Mouse (Mus musculus) embryonic facial prominence, embryonic 11.5 days (tissue): ENCODE measurements at regions not wholly inside any gene's neighbourhood (a gene's known extent, or its start where the extent isn't known, plus 50 kb on each side); places are given as distances from the start of the nearest gene placed in this dataset.

Source experiments
- ATAC-seq: fragments of 200-750 bp; cut with Nextera tagmentation; replicated peaks from 2 replicates; pipeline ENCODE4 v1.8.0; 2017; ENCODE audit warnings: low read depth; ENCODE audit not compliant: insufficient number of reproducible peaks, low FRiP score, low TSS enrichment
- DNase-seq: peaks from one replicate; pipeline ENCODE4 v3.0.0-alpha.2; 2015; ENCODE audit warnings: low spot score
- H3K27ac ChIP-seq: fragments of 300-500 bp; sonication (generic); replicated peaks from 2 replicates; pipeline ENCODE4 v1.5.1; 2014; ENCODE audit warnings: mild to moderate bottlenecking, low read depth, low read length, control low read depth
- H3K27me3 ChIP-seq: fragments of 300-500 bp; sonication (generic); 2 replicates; pipeline ENCODE4 v1.6.1; 2014; ENCODE audit warnings: mild to moderate bottlenecking, low read length, moderate library complexity, mixed read lengths; ENCODE audit not compliant: control insufficient read depth, insufficient read depth
- H3K36me3 ChIP-seq: fragments of 300-500 bp; sonication (generic); replicated peaks from 2 replicates; pipeline ENCODE4 v1.6.1; 2014; ENCODE audit warnings: low read depth, mild to moderate bottlenecking, low read length, moderate library complexity, mixed read lengths; ENCODE audit not compliant: control insufficient read depth, insufficient read depth
- H3K4me1 ChIP-seq: fragments of 300-500 bp; sonication (generic); 2 replicates; pipeline ENCODE4 v1.6.1; 2014; ENCODE audit warnings: low read length, mixed read lengths; ENCODE audit not compliant: control insufficient read depth, insufficient read depth
- H3K4me2 ChIP-seq: fragments of 300-500 bp; sonication (generic); 2 replicates; pipeline ENCODE4 v1.6.1; 2014; ENCODE audit warnings: low read depth, mild to moderate bottlenecking, control low read depth, low read length, moderate library complexity
- H3K4me3 ChIP-seq: fragments of 300-500 bp; sonication (generic); 2 replicates; pipeline ENCODE4 v1.5.1; 2014; ENCODE audit warnings: low read depth, low read length, control low read depth
- H3K9ac ChIP-seq: fragments of 300-500 bp; sonication (generic); replicated peaks from 2 replicates; pipeline ENCODE4 v1.6.1; 2014; ENCODE audit warnings: mild to moderate bottlenecking, control low read depth, low read length
- H3K9me3 ChIP-seq: fragments of 300-500 bp; sonication (generic); replicated peaks from 2 replicates; pipeline ENCODE4 v1.6.1; 2016; ENCODE audit warnings: mild to moderate bottlenecking, low read length, inconsistent platforms, mixed read lengths; ENCODE audit not compliant: control insufficient read depth
- WGBS: fragments of 180-500 bp; shearing (Covaris S2); extraction: QIAGEN DNeasy Blood & Tissue Kit; methylation state at CpG from one replicate; pipeline ENCODE4 v1.1.7; 2014; 5-methylcytosine and 5-hydroxymethylcytosine counted together

GRCm38 (mm10) chr9:94341531-94341930 is 196.3 kb downstream of the 1190002N15Rik start:
- Histone ChIP-seq H3K27me3 (no peaks in the 10 kb centered on the region), H3K9me3 (no peaks in the 10 kb centered on the region), H3K27ac (no peak overlapping the region), H3K9ac (no peak overlapping the region), H3K36me3 (no peaks in the 10 kb centered on the region), H3K4me3 (no peak overlapping the region), H3K4me2 (no peak overlapping the region), H3K4me1 (no peaks in the 10 kb centered on the region)
- WGBS = 90% methylated on average over 2 of the region's 2 CpGs
- ATAC-seq = no peak
- DNase-seq = no peak

- 84% methylated on average over 5 of the region's 5 CpGs for WGBS
These were observed 204.4 kb downstream of the 1190002N15Rik start for GRCm38 (mm10) chr9:94333450-94333849.

DNA sequence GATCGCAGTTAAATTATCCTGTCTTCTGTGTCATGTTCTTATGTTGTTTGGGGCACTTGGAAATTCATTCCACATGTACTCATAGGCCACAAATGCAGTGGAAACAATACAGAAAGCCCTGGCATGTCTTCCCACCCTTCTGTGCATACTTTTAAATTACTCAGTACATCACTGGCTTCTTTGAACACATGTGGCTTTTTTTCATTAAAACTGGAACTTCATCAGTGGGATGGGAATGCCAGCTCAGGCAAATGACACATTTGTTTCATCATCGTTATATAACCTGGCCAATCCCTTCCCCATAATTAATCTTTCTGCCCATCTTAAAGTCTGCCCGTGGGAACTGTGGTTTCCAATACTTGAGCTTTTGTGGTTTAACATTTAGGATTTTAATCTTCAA is 214.9 kb downstream of the 1190002N15Rik start:
- H3K27me3 ChIP-seq = no peaks in the 10 kb centered on the region
- no peaks in the 10 kb centered on the region for H3K9me3 ChIP-seq
- ATAC-seq = no peak
- no peaks in the 10 kb centered on the region for H3K4me1 ChIP-seq
- DNase-seq = no peak
- no peak overlapping the region for H3K27ac ChIP-seq
- no peak overlapping the region for H3K9ac ChIP-seq
- 84% methylated on average over 3 of the region's 3 CpGs for WGBS
- H3K4me2 ChIP-seq = no peak overlapping the region
- H3K36me3 ChIP-seq = no peaks in the 10 kb centered on the region
- H3K4me3 ChIP-seq = no peak overlapping the region

More at GRCm38 (mm10) chr9:94333450-94333849, 204.4 kb downstream of the 1190002N15Rik start:
- H3K4me2 ChIP-seq = no peak overlapping the region
- DNase-seq (no peak), ATAC-seq (no peak)
- H3K27me3 ChIP-seq = no peaks in the 10 kb centered on the region
- H3K4me3 ChIP-seq = no peak overlapping the region
- H3K9ac ChIP-seq = no peak overlapping the region
- no peak overlapping the region for H3K27ac ChIP-seq
- no peaks in the 10 kb centered on the region for H3K9me3 ChIP-seq
- H3K36me3 ChIP-seq = no peaks in the 10 kb centered on the region
- H3K4me1 ChIP-seq = no peaks in the 10 kb centered on the region

GRCm38 (mm10) chr9:94302575-94302974 is 235.3 kb downstream of the 1190002N15Rik start:
- no peaks in the 10 kb centered on the region for H3K4me1 ChIP-seq
- no peaks in the 10 kb centered on the region for H3K27me3 ChIP-seq
- no peaks in the 10 kb centered on the region for H3K9me3 ChIP-seq
- H3K27ac ChIP-seq = no peak overlapping the region
- DNase-seq = no peak
- no peaks in the 10 kb centered on the region for H3K36me3 ChIP-seq
- no peak overlapping the region for H3K9ac ChIP-seq
- no peak for ATAC-seq
- no peak overlapping the region for H3K4me2 ChIP-seq
- H3K4me3 ChIP-seq = no peak overlapping the region
- WGBS = 75% methylated on average over 3 of the region's 3 CpGs

DNA sequence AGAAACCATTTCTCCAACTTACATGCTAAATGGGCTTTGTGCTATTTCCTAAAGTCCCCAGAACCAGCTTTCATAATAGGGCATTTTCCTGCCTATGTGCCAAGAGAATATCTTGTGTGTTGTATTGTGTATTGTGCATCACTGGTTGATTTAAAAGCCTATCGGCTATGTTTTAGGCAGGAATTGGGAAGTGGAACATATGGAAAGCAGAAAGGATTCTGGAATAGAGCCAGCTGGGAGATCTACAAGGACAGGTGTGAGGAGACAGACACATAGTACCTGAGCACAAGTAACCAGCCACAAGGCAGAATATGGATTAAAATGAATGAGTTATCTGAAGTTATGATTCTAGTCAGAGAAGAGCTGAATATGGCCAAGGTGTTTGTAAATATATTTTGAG is 236.0 kb downstream of the 1190002N15Rik start:
- DNase-seq = no peak
- no peaks in the 10 kb centered on the region for H3K27me3 ChIP-seq
- no peak for ATAC-seq
- H3K36me3 ChIP-seq = no peaks in the 10 kb centered on the region
- no peak overlapping the region for H3K4me2 ChIP-seq
- H3K9ac ChIP-seq = no peak overlapping the region
- H3K4me3 ChIP-seq = no peak overlapping the region
- H3K27ac ChIP-seq = no peak overlapping the region
- 98% methylated on average over 1 of the region's 1 CpGs for WGBS
- no peaks in the 10 kb centered on the region for H3K4me1 ChIP-seq
- H3K9me3 ChIP-seq = no peaks in the 10 kb centered on the region

GRCm38 (mm10) chr9:94295431-94295830 is 242.4 kb downstream of the 1190002N15Rik start:
- no peak overlapping the region for H3K27ac ChIP-seq
- H3K4me1 ChIP-seq = no peaks in the 10 kb centered on the region
- DNase-seq (no peak), ATAC-seq (no peak)
- no peaks in the 10 kb centered on the region for H3K36me3 ChIP-seq
- WGBS = 82% methylated on average over 6 of the region's 6 CpGs
- no peaks in the 10 kb centered on the region for H3K27me3 ChIP-seq
- no peaks in the 10 kb centered on the region for H3K9me3 ChIP-seq
- H3K4me3 ChIP-seq = no peak overlapping the region
- no peak overlapping the region for H3K4me2 ChIP-seq
- no peak overlapping the region for H3K9ac ChIP-seq

DNA sequence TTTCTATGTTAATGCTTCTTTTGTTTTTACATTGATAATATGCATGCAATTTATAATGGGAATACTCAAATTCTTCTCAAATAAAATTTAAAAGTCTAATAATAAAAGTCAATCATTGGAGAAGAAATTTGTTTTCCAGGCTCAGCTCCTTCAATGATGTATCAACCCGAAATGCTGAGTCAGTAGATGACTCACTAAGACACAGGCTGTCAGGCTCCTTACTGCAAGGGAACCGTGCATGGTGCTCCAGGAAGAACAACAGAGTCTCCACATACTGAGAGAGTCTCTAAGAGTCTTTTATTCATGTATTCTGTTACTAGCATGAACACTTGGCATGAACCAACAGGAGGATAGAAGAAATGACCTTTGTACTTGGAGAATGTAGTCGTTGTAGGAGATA is 245.7 kb downstream of the 1190002N15Rik start:
- DNase-seq = no peak
- no peaks in the 10 kb centered on the region for H3K4me1 ChIP-seq
- 73% methylated on average over 3 of the region's 3 CpGs for WGBS
- no peak for ATAC-seq
- H3K36me3 ChIP-seq = no peaks in the 10 kb centered on the region
- no peaks in the 10 kb centered on the region for H3K27me3 ChIP-seq
- H3K9ac ChIP-seq = no peak overlapping the region
- H3K27ac ChIP-seq = no peak overlapping the region
- no peak overlapping the region for H3K4me2 ChIP-seq
- H3K4me3 ChIP-seq = no peak overlapping the region
- H3K9me3 ChIP-seq = no peaks in the 10 kb centered on the region

- Histone ChIP-seq H3K27me3 (no peaks in the 10 kb centered on the region), H3K36me3 (no peaks in the 10 kb centered on the region), H3K9ac (no peak overlapping the region), H3K4me2 (no peak overlapping the region), H3K27ac (no peak overlapping the region), H3K4me3 (no peak overlapping the region), H3K9me3 (no peaks in the 10 kb centered on the region), H3K4me1 (no peaks in the 10 kb centered on the region)
- ATAC-seq (no peak), DNase-seq (no peak)
These were observed 248.3 kb downstream of the 1190002N15Rik start for GRCm38 (mm10) chr9:94289546-94289945.
